Mouse (Mus musculus) brown adipose tissue, adult 24 weeks (tissue): ENCODE measurements at regions not wholly inside any gene's neighbourhood (a gene's known extent, or its start where the extent isn't known, plus 50 kb on each side); places are given as distances from the start of the nearest gene placed in this dataset.

Experiments
- H3K27ac ChIP-seq: fragments of 200-500 bp; replicated peaks from 2 replicates; pipeline ENCODE4 v1.5.1; 2012; ENCODE audit warnings: low read depth, mild to moderate bottlenecking, low read length
- H3K4me1 ChIP-seq: fragments of 200-500 bp; 2 replicates; pipeline ENCODE4 v1.6.1; 2012; ENCODE audit warnings: low read length, mixed read lengths; ENCODE audit not compliant: control insufficient read depth, insufficient read depth, insufficient read length
- H3K4me3 ChIP-seq: fragments of 200-500 bp; 2 replicates; pipeline ENCODE4 v1.5.1; 2012; ENCODE audit warnings: low read depth, mild to moderate bottlenecking, low read length, moderate library complexity; ENCODE audit not compliant: insufficient read depth

DNA sequence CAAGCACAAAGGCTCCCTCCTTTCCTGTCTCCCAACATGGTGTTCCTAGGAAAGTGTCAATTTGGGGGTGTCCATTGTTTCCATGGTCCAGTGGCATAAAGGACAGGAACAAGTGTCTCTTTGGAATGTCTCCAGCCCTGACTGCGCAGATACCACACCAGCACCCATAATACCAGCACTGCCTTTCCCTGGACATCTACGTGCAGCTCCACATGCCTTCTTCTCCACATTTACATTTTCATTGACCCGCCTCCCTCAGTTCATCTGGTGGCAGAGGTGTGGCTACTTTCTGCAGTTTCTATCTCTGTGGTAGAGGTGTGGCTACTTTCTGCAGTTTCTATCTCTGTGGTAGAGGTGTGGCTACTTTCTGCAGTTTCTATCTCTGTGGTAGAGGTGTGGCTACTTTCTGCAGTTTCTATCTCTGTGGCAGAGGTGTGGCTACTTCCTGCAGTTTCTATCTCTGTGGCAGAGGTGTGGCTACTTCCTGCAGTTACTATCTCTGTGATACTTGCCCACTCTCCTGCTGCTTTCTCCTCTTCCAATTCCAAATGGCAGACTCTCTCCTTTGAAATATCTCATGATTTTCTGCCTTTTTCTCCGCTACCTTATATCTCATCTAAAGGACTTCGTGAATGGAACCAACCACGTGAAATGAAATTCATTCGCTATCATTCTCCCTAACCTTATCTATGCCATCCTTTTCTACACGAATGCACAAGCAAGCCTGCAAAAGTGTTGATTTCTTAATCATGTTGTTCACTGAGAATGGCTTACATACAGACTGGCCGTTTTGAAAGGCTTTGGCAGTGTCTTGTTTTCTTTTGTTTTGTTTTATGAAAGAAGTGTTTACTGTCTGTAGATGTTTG lies 204.0 kb downstream of the Parm1 start:
- Histone ChIP-seq H3K27ac (no peak overlapping the region), H3K4me3 (no peak overlapping the region), H3K4me1 (no peaks in the 10 kb centered on the region)

DNA sequence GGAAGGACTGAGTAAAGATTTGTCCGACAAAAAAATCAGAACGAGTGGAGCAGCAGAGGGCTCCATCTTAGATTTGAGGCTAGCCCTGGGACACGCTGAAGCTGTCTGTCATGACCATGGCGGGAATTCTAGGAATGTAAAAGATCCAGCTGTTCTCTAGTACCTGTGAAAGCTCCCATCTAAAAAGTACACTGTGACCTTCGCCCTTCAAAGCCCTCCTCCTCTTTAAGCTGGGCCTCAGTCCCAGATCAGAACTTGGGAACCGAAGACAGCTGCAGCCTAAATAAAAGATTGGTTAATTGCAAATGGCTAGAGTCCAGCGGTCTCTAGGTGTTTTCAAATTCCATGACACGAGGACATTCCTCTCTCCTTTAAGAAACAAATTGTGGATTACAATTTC lies 195.6 kb downstream of the Parm1 start:
- Histone ChIP-seq H3K4me1 (no peaks in the 10 kb centered on the region), H3K27ac (no peak overlapping the region), H3K4me3 (no peak overlapping the region)

- H3K4me1 ChIP-seq = no peaks in the 10 kb centered on the region
- H3K27ac ChIP-seq = no peak overlapping the region
- H3K4me3 ChIP-seq = no peak overlapping the region
Measured at GRCm38 (mm10) chr5:91709494-91710286, 192.3 kb downstream of the Parm1 start.

DNA sequence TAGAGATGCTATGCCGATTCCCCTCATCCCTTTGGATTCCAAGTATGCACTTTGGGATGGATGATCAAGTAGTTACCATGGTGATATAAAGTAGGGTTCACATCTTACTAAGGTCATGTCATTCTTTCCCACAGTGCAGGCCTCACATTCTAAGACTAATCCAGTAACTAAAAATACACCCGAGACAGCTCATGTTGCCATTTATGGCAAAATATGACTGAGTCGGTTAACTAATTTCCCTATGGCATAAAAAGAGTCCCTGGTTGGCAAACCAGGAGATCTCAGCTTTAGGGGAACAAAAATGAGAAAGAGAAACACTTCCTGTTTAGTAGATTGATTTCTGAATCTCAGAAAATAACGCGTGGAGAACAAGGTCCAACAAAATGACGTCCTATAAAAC lies 190.7 kb downstream of the Parm1 start:
- Histone ChIP-seq H3K27ac (no peak overlapping the region), H3K4me3 (no peak overlapping the region), H3K4me1 (no peaks in the 10 kb centered on the region)

DNA sequence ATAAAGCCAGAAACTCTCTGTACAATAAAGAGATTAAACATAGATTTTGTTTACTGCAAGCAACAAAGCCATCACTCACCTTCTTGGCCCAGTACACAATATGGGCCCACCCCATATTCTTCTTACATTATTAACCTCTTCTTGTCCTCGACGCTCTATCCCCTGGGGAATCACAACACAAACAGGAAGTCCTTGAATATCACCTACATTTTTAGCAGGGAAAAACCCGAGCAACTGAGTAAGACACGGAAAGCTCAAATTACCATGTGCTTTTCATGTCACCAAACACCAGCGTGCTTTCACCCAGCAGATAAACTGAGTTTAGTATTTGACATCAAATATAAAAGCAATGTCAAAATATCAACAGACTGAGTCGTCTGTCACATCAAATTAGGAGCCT lies 179.7 kb downstream of the Parm1 start:
- Histone ChIP-seq H3K27ac (no peak overlapping the region), H3K4me3 (no peak overlapping the region), H3K4me1 (no peaks in the 10 kb centered on the region)

DNA sequence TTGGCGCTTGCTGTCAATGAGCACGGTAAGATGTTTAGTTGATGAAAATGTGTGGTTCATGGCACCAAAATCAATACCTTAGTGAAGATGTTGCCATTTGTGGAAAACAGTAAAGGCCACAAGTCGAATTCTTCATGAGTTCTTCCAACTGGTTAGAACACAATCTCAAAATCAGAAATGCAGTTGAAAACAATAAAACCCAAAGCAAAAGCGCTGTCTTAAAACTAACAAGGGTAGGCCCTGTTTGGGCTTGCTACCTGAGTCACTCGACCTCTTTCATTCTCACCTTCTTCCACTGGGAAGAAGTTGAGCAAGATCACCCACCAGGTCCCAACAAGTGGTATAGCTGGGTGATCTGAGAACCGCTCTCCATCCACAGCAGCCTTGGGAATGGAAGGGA lies 179.1 kb downstream of the Parm1 start:
- Histone ChIP-seq H3K4me1 (no peaks in the 10 kb centered on the region), H3K4me3 (no peak overlapping the region), H3K27ac (no peak overlapping the region)

DNA sequence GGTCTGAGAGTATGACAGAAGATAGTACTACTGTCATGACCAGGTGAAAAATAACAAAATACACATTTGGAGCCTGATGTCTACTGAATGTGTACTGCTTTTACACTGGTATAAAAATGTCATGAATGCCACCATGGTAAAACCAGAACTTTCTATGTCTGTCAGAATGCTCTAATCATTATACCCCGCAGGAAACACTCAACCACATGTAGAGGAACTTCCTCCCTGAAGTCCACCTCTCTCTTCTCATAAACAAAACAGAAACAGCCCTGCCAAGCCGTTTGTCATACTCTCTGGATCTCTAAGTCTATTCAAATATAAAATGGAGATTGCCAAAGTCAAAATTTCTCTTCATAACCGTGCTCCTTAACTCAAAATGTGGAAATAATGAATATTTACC lies 178.2 kb downstream of the Parm1 start:
- H3K4me3 ChIP-seq = no peak overlapping the region
- H3K4me1 ChIP-seq = no peaks in the 10 kb centered on the region

GRCm38 (mm10) chr5:91693277-91693676 lies 175.9 kb downstream of the Parm1 start:
- H3K4me1 ChIP-seq = no peaks in the 10 kb centered on the region

More for the DNA sequence above, 178.2 kb downstream of the Parm1 start:
- no peak overlapping the region for H3K27ac ChIP-seq

GRCm38 (mm10) chr5:91692292-91692691 lies 174.9 kb downstream of the Parm1 start:
- Histone ChIP-seq H3K4me3 (no peak overlapping the region), H3K4me1 (no peaks in the 10 kb centered on the region), H3K27ac (no peak overlapping the region)

More at GRCm38 (mm10) chr5:91693277-91693676, 175.9 kb downstream of the Parm1 start:
- H3K27ac ChIP-seq = no peak overlapping the region
- no peak overlapping the region for H3K4me3 ChIP-seq

GRCm38 (mm10) chr5:91678727-91679126 lies 161.3 kb downstream of the Parm1 start:
- Histone ChIP-seq H3K4me3 (no peak overlapping the region), H3K27ac (no peak overlapping the region), H3K4me1 (no peaks in the 10 kb centered on the region)
